Mouse (Mus musculus): ENCODE data around the gene Styxl1. TPM values are rescaled to one million over a fixed set of nuclear protein-coding genes. Genes with fewer than 3 reads are reported as not detected.

Styxl1 gene
- polyA plus RNA-seq, 1 experiment = 0.07 TPM

GRCm38 (mm10) chr5:135733071-135733470, 45.1 kb downstream of the Styxl1 start:
- H3K4me3 ChIP-seq = no peak overlapping the region
- H3ac ChIP-seq (ENCODE audit: control insufficient read depth, insufficient read length) = no peak overlapping the region
- no peaks in the 10 kb centered on the region for H3K27me3 ChIP-seq (ENCODE audit: control insufficient read depth, insufficient read depth, insufficient read length)
- no peaks in the 10 kb centered on the region for H3K79me2 ChIP-seq (ENCODE audit: control insufficient read depth, insufficient read depth)
- H3K36me3 ChIP-seq (ENCODE audit: control insufficient read depth, insufficient read depth) = peaks cover 15% of the 10 kb centered on the region
- TF ChIP-seq MYOD1 (IDR thresholded peaks at IDR 0.05; ENCODE audit: control insufficient read depth in 1 of 3, insufficient read length in 2 of 3, low read depth in 2 of 3) = no peak
- no peak for TF ChIP-seq TCF3 (IDR thresholded peaks at IDR 0.05; ENCODE audit: insufficient read length, low read depth)
- no peak for TF ChIP-seq TCF12 (IDR thresholded peaks at IDR 0.05; ENCODE audit: insufficient read depth, poor library complexity, severe bottlenecking)
- no peak for TF ChIP-seq MAX (IDR thresholded peaks at IDR 0.05; ENCODE audit: low read depth)
- TF ChIP-seq USF1 (IDR thresholded peaks at IDR 0.05; ENCODE audit: low read depth) = no peak
- no peak for TF ChIP-seq REST (IDR thresholded peaks at IDR 0.05; ENCODE audit: insufficient read depth, insufficient read length)
- TF ChIP-seq CEBPB (IDR thresholded peaks at IDR 0.05; ENCODE audit: insufficient read depth, poor library complexity, severe bottlenecking) = no peak
- TF ChIP-seq SRF (IDR thresholded peaks at IDR 0.05; ENCODE audit: control insufficient read depth, insufficient read length, low read depth) = no peak
- no peak for TF ChIP-seq MYOG (IDR thresholded peaks at IDR 0.05; ENCODE audit: control insufficient read depth in 1 of 3, insufficient read depth in 1 of 3, insufficient read length in 2 of 3, low read depth in 2 of 3)
- no peak for TF ChIP-seq POLR2A (IDR thresholded peaks at IDR 0.05; ENCODE audit: insufficient read length, low read depth)
- TF ChIP-seq E2F4 (IDR thresholded peaks at IDR 0.05; ENCODE audit: insufficient read depth) = no peak
- no peak for TF ChIP-seq POLR2AphosphoS2 (IDR thresholded peaks at IDR 0.05; ENCODE audit: insufficient read length, low read depth)
- no peak overlapping the region for H3K4me2 ChIP-seq (ENCODE audit: low read depth)

GRCm38 (mm10) chr5:135731322-135731721, 46.9 kb downstream of the Styxl1 start:
- TF ChIP-seq USF1 (IDR thresholded peaks at IDR 0.05; ENCODE audit: low read depth) (no peak), REST (IDR thresholded peaks at IDR 0.05; ENCODE audit: insufficient read depth, insufficient read length) (no peak), POLR2A (IDR thresholded peaks at IDR 0.05; ENCODE audit: insufficient read length, low read depth) (no peak), MYOD1 (IDR thresholded peaks at IDR 0.05; ENCODE audit: control insufficient read depth in 1 of 3, insufficient read length in 2 of 3, low read depth in 2 of 3) (no peak), POLR2AphosphoS2 (IDR thresholded peaks at IDR 0.05; ENCODE audit: insufficient read length, low read depth) (no peak), TCF12 (IDR thresholded peaks at IDR 0.05; ENCODE audit: insufficient read depth, poor library complexity, severe bottlenecking) (no peak), SRF (IDR thresholded peaks at IDR 0.05; ENCODE audit: control insufficient read depth, insufficient read length, low read depth) (no peak), MYOG (IDR thresholded peaks at IDR 0.05; ENCODE audit: control insufficient read depth in 1 of 3, insufficient read depth in 1 of 3, insufficient read length in 2 of 3, low read depth in 2 of 3) (no peak), E2F4 (IDR thresholded peaks at IDR 0.05; ENCODE audit: insufficient read depth) (no peak), TCF3 (IDR thresholded peaks at IDR 0.05; ENCODE audit: insufficient read length, low read depth) (no peak), MAX (IDR thresholded peaks at IDR 0.05; ENCODE audit: low read depth) (no peak), CEBPB (IDR thresholded peaks at IDR 0.05; ENCODE audit: insufficient read depth, poor library complexity, severe bottlenecking) (no peak)

GRCm38 (mm10) chr5:135730916-135731315, 47.3 kb downstream of the Styxl1 start:
- H3K36me3 ChIP-seq (ENCODE audit: control insufficient read depth, insufficient read depth) = peaks cover 10% of the 10 kb centered on the region
- TF ChIP-seq E2F4 (IDR thresholded peaks at IDR 0.05; ENCODE audit: insufficient read depth) = no peak
- TF ChIP-seq CEBPB (IDR thresholded peaks at IDR 0.05; ENCODE audit: insufficient read depth, poor library complexity, severe bottlenecking) = no peak
- TF ChIP-seq POLR2A (IDR thresholded peaks at IDR 0.05; ENCODE audit: insufficient read length, low read depth) = no peak
- no peak for TF ChIP-seq MYOD1 (IDR thresholded peaks at IDR 0.05; ENCODE audit: control insufficient read depth in 1 of 3, insufficient read length in 2 of 3, low read depth in 2 of 3)
- TF ChIP-seq REST (IDR thresholded peaks at IDR 0.05; ENCODE audit: insufficient read depth, insufficient read length) = no peak
- no peak for TF ChIP-seq MYOG (IDR thresholded peaks at IDR 0.05; ENCODE audit: control insufficient read depth in 1 of 3, insufficient read depth in 1 of 3, insufficient read length in 2 of 3, low read depth in 2 of 3)
- TF ChIP-seq SRF (IDR thresholded peaks at IDR 0.05; ENCODE audit: control insufficient read depth, insufficient read length, low read depth) = no peak
- TF ChIP-seq USF1 (IDR thresholded peaks at IDR 0.05; ENCODE audit: low read depth) = no peak
- no peak for TF ChIP-seq MAX (IDR thresholded peaks at IDR 0.05; ENCODE audit: low read depth)
- TF ChIP-seq POLR2AphosphoS2 (IDR thresholded peaks at IDR 0.05; ENCODE audit: insufficient read length, low read depth) = no peak
- no peak for TF ChIP-seq TCF12 (IDR thresholded peaks at IDR 0.05; ENCODE audit: insufficient read depth, poor library complexity, severe bottlenecking)
- TF ChIP-seq TCF3 (IDR thresholded peaks at IDR 0.05; ENCODE audit: insufficient read length, low read depth) = no peak

More at GRCm38 (mm10) chr5:135731322-135731721, 46.9 kb downstream of the Styxl1 start:
- H3ac ChIP-seq (ENCODE audit: control insufficient read depth, insufficient read length) = no peak overlapping the region
- H3K79me2 ChIP-seq (ENCODE audit: control insufficient read depth, insufficient read depth) = no peaks in the 10 kb centered on the region
- H3K4me2 ChIP-seq (ENCODE audit: low read depth) = no peak overlapping the region
- H3K36me3 ChIP-seq (ENCODE audit: control insufficient read depth, insufficient read depth) = peaks cover 14% of the 10 kb centered on the region
- no peak overlapping the region for H3K4me3 ChIP-seq
- no peaks in the 10 kb centered on the region for H3K27me3 ChIP-seq (ENCODE audit: control insufficient read depth, insufficient read depth, insufficient read length)

GRCm38 (mm10) chr5:135730278-135730677, 47.9 kb downstream of the Styxl1 start:
- no peak overlapping the region for H3K4me3 ChIP-seq
- no peak for TF ChIP-seq MAX (IDR thresholded peaks at IDR 0.05; ENCODE audit: low read depth)
- TF ChIP-seq TCF3 (IDR thresholded peaks at IDR 0.05; ENCODE audit: insufficient read length, low read depth) = no peak
- TF ChIP-seq CEBPB (IDR thresholded peaks at IDR 0.05; ENCODE audit: insufficient read depth, poor library complexity, severe bottlenecking) = no peak
- TF ChIP-seq TCF12 (IDR thresholded peaks at IDR 0.05; ENCODE audit: insufficient read depth, poor library complexity, severe bottlenecking) = no peak
- no peak for TF ChIP-seq REST (IDR thresholded peaks at IDR 0.05; ENCODE audit: insufficient read depth, insufficient read length)
- no peak for TF ChIP-seq E2F4 (IDR thresholded peaks at IDR 0.05; ENCODE audit: insufficient read depth)
- TF ChIP-seq USF1 (IDR thresholded peaks at IDR 0.05; ENCODE audit: low read depth) = no peak
- TF ChIP-seq MYOD1 (IDR thresholded peaks at IDR 0.05; ENCODE audit: control insufficient read depth in 1 of 3, insufficient read length in 2 of 3, low read depth in 2 of 3) = no peak
- TF ChIP-seq SRF (IDR thresholded peaks at IDR 0.05; ENCODE audit: control insufficient read depth, insufficient read length, low read depth) = no peak
- TF ChIP-seq POLR2A (IDR thresholded peaks at IDR 0.05; ENCODE audit: insufficient read length, low read depth) = no peak
- no peak for TF ChIP-seq POLR2AphosphoS2 (IDR thresholded peaks at IDR 0.05; ENCODE audit: insufficient read length, low read depth)
- TF ChIP-seq MYOG (IDR thresholded peaks at IDR 0.05; ENCODE audit: control insufficient read depth in 1 of 3, insufficient read depth in 1 of 3, insufficient read length in 2 of 3, low read depth in 2 of 3) = no peak
- H3K79me2 ChIP-seq (ENCODE audit: control insufficient read depth, insufficient read depth) = no peaks in the 10 kb centered on the region
- H3K4me2 ChIP-seq (ENCODE audit: low read depth) = no peak overlapping the region
- no peak overlapping the region for H3ac ChIP-seq (ENCODE audit: control insufficient read depth, insufficient read length)
- peaks cover 9% of the 10 kb centered on the region for H3K36me3 ChIP-seq (ENCODE audit: control insufficient read depth, insufficient read depth)
- H3K27me3 ChIP-seq (ENCODE audit: control insufficient read depth, insufficient read depth, insufficient read length) = no peaks in the 10 kb centered on the region

More at GRCm38 (mm10) chr5:135730916-135731315, 47.3 kb downstream of the Styxl1 start:
- H3ac ChIP-seq (ENCODE audit: control insufficient read depth, insufficient read length) = no peak overlapping the region
- no peak overlapping the region for H3K4me2 ChIP-seq (ENCODE audit: low read depth)
- no peak overlapping the region for H3K4me3 ChIP-seq
- no peaks in the 10 kb centered on the region for H3K27me3 ChIP-seq (ENCODE audit: control insufficient read depth, insufficient read depth, insufficient read length)
- no peaks in the 10 kb centered on the region for H3K79me2 ChIP-seq (ENCODE audit: control insufficient read depth, insufficient read depth)

Measured in myocyte (in vitro differentiated cells).